Mouse (Mus musculus): ENCODE results near the gene Mgam. TPM values are rescaled to one million over a fixed set of nuclear protein-coding genes. Genes with fewer than 3 reads are reported as not detected.

Mgam gene
- polyA plus RNA-seq, 1 experiment from 2014 or later, result not detected

- no peak for ATAC-seq
- 88% methylated on average over 4 of the region's 4 CpGs for WGBS
- no peaks in the 10 kb centered on the region for H3K36me3 ChIP-seq (ENCODE audit: control insufficient read depth, insufficient read depth, low read length)
- H3K4me2 ChIP-seq (ENCODE audit: low read length), result no peak overlapping the region
- no peaks in the 10 kb centered on the region for H3K4me1 ChIP-seq (ENCODE audit: control insufficient read depth, insufficient read depth, low read length)
- H3K27ac ChIP-seq (ENCODE audit: low read length), result no peak overlapping the region
- H3K9me3 ChIP-seq (replicated peaks; ENCODE audit: control insufficient read depth, low read length, poor library complexity, severe bottlenecking), result no peaks in the 10 kb centered on the region
- H3K27me3 ChIP-seq (ENCODE audit: control insufficient read depth, insufficient read depth, low read depth, low read length), result no peaks in the 10 kb centered on the region
- no peak overlapping the region for H3K9ac ChIP-seq (ENCODE audit: low read depth, low read length)
- H3K4me3 ChIP-seq (ENCODE audit: low read depth, low read length), result no peak overlapping the region
Observed at GRCm38 (mm10) chr6:40778458-40778857, 149.8 kb downstream of the Mgam start.

DNA sequence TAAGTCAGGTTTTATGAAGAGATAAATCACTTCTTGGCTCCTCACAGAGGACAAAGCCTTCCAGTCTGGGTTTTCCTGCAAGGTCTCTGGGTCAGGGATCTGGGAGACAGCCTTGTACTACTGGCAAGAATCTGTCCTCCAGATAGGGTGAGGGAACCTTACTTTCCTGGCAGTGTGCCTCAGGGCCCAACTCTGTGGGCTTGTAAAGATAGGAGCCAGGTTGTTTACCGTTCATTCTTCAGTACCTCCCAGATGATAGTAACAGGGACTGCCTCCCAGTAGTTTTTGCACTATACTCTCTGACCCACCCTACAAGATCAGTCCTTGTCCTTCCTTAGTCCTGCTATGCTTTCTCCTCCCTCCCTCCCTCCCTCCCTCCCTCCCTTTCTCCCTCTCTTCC is 155.0 kb downstream of the Mgam start:
- H3K4me1 ChIP-seq (ENCODE audit: control insufficient read depth, insufficient read depth, low read length), result no peaks in the 10 kb centered on the region
- H3K9me3 ChIP-seq (replicated peaks; ENCODE audit: control insufficient read depth, low read length, poor library complexity, severe bottlenecking), result no peaks in the 10 kb centered on the region
- H3K36me3 ChIP-seq (ENCODE audit: control insufficient read depth, insufficient read depth, low read length), result no peaks in the 10 kb centered on the region
- no peaks in the 10 kb centered on the region for H3K27me3 ChIP-seq (ENCODE audit: control insufficient read depth, insufficient read depth, low read depth, low read length)
- no peak overlapping the region for H3K4me2 ChIP-seq (ENCODE audit: low read length)
- no peak overlapping the region for H3K9ac ChIP-seq (ENCODE audit: low read depth, low read length)
- no peak for ATAC-seq
- 94% methylated on average over 1 of the region's 1 CpGs for WGBS
- no peak overlapping the region for H3K27ac ChIP-seq (ENCODE audit: low read length)
- no peak overlapping the region for H3K4me3 ChIP-seq (ENCODE audit: low read depth, low read length)

DNA sequence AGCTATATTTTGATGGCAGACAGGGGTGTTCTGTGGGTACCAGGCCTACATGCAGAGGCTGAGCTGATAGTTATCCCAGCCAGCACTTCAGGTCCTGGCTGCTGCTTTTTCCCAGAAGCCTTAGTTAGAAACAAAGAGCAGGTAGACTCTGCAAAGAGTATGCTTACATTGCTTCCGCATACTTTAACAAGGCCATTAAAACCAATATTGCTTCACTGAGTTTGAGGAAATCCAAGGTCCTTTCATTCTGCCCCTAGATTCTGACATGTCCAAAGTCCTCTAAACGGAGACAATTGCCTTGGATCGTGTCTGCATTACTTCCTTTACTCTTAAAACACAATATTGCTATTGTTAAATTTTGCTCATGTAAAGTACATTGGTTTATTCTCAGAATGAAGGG is 155.7 kb downstream of the Mgam start:
- H3K9me3 ChIP-seq (replicated peaks; ENCODE audit: control insufficient read depth, low read length, poor library complexity, severe bottlenecking), result no peaks in the 10 kb centered on the region
- H3K4me2 ChIP-seq (ENCODE audit: low read length), result no peak overlapping the region
- no peak overlapping the region for H3K9ac ChIP-seq (ENCODE audit: low read depth, low read length)
- WGBS, result 92% methylated on average over 3 of the region's 3 CpGs
- no peaks in the 10 kb centered on the region for H3K4me1 ChIP-seq (ENCODE audit: control insufficient read depth, insufficient read depth, low read length)
- no peak overlapping the region for H3K27ac ChIP-seq (ENCODE audit: low read length)
- no peak overlapping the region for H3K4me3 ChIP-seq (ENCODE audit: low read depth, low read length)
- H3K27me3 ChIP-seq (ENCODE audit: control insufficient read depth, insufficient read depth, low read depth, low read length), result no peaks in the 10 kb centered on the region
- no peaks in the 10 kb centered on the region for H3K36me3 ChIP-seq (ENCODE audit: control insufficient read depth, insufficient read depth, low read length)
- ATAC-seq, result no peak

DNA sequence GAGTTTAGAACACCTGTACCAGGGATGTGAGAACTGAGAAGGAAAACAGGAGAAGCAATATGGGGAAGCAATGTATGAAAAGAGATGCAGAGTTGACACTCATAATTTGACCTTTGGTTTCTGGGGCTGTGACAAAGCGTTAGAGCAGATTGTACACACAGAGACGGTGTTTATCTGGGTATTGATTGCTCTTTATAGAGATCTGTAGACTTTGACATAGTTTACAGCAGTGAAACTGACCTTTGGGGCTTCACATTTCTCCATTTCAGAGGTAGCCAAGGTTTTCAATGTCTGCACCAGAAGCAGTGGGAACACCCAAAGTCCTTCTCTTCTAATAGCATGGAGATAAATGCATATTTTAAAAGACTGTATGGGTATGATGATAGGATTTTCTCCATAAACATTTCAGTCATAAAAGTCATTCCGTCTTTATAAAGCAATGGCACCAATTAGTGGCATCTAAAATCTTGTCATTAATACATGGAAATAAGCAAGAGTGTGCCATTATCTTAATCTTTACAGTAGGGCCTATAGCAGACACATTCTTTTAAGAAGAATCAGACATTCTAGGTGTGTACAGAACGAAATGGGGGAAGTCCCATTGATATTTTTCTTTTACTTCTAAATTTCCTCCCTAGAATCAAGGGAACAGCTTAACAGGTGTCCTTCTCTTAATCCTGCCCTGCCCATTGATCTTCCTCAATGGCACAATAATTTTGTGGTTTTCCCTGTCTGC is 166.6 kb downstream of the Mgam start:
- ATAC-seq, result no peak
- Histone ChIP-seq H3K4me1 (ENCODE audit: control insufficient read depth, insufficient read depth, low read length) (no peaks in the 10 kb centered on the region), H3K27ac (ENCODE audit: low read length) (no peak overlapping the region), H3K4me2 (ENCODE audit: low read length) (no peak overlapping the region), H3K4me3 (ENCODE audit: low read depth, low read length) (no peak overlapping the region), H3K27me3 (ENCODE audit: control insufficient read depth, insufficient read depth, low read depth, low read length) (no peaks in the 10 kb centered on the region), H3K9me3 (replicated peaks; ENCODE audit: control insufficient read depth, low read length, poor library complexity, severe bottlenecking) (no peaks in the 10 kb centered on the region), H3K36me3 (ENCODE audit: control insufficient read depth, insufficient read depth, low read length) (no peaks in the 10 kb centered on the region), H3K9ac (ENCODE audit: low read depth, low read length) (no peak overlapping the region)
- WGBS, result 79% methylated on average over 4 of the region's 4 CpGs

DNA sequence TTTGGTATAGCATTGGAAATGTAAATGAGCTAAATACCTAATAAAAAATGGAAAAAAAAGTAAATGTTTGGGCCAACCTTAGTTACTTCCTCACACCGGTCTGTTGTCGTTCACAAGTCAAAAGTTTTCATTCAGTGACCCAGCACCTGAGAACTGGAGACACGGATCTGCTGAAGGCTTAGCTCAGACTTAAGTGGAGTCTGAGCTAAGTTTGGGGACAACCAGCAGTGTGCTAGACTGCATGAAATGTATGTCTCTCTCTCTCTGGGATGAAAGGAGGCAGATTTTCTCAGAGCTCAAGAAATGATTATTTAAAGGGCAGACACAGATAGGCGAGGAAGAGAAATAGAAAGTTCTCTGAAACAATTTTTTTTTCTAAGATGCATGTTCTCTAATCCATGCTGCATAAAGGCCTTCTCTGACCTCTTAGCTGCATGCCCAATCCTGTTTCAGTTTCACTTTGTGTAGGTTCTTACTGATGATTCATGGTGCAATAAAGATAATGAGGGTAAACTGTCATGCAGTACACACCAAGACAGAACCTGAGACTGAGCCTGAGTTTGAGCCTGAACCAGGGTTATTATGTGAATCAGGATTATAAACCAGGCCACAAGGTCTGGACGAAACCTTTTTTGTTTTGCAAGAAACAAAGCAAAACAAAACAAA is 189.7 kb downstream of the Mgam start:
- Histone ChIP-seq H3K27ac (ENCODE audit: low read length) (no peak overlapping the region), H3K36me3 (ENCODE audit: control insufficient read depth, insufficient read depth, low read length) (no peaks in the 10 kb centered on the region), H3K4me2 (ENCODE audit: low read length) (no peak overlapping the region), H3K9ac (ENCODE audit: low read depth, low read length) (no peak overlapping the region), H3K4me3 (ENCODE audit: low read depth, low read length) (no peak overlapping the region), H3K9me3 (replicated peaks; ENCODE audit: control insufficient read depth, low read length, poor library complexity, severe bottlenecking) (no peaks in the 10 kb centered on the region), H3K4me1 (ENCODE audit: control insufficient read depth, insufficient read depth, low read length) (no peaks in the 10 kb centered on the region), H3K27me3 (ENCODE audit: control insufficient read depth, insufficient read depth, low read depth, low read length) (no peaks in the 10 kb centered on the region)
- WGBS, result 80% methylated on average over 5 of the region's 5 CpGs
- ATAC-seq, result no peak

Other genes with a start within 250 kb of the Mgam start
- gene E330009J07Rik, start 192.7 kb upstream of the Mgam start, polyA plus RNA-seq (2015; fragmentation: Nextera tagmentation; extraction: Ambion mirVana), result 12.9 and 13.8 TPM in 2 replicates
- 0.10 and 0.21 TPM in 2 replicates for gene Wee2, start 189.7 kb upstream of the Mgam start, polyA plus RNA-seq (2015; fragmentation: Nextera tagmentation; extraction: Ambion mirVana)
- 96.8 and 110 TPM in 2 replicates for gene Ssbp1, start 157.5 kb upstream of the Mgam start, polyA plus RNA-seq (2015; fragmentation: Nextera tagmentation; extraction: Ambion mirVana)
- not detected in 2 replicates for gene Tas2r137, start 137.6 kb upstream of the Mgam start, polyA plus RNA-seq (2015; fragmentation: Nextera tagmentation; extraction: Ambion mirVana)
- not detected in 2 replicates for gene Tas2r108, start 135.3 kb upstream of the Mgam start, polyA plus RNA-seq (2015; fragmentation: Nextera tagmentation; extraction: Ambion mirVana)
- not detected in 2 replicates for gene Prss37, start 109.3 kb upstream of the Mgam start, polyA plus RNA-seq (2015; fragmentation: Nextera tagmentation; extraction: Ambion mirVana)
- gene Olfr461, start 73.8 kb upstream of the Mgam start, polyA plus RNA-seq (2015; fragmentation: Nextera tagmentation; extraction: Ambion mirVana), result 0.06 and 0.11 TPM in 2 replicates
- gene Olfr460, start 59.3 kb upstream of the Mgam start, polyA plus RNA-seq (2015; fragmentation: Nextera tagmentation; extraction: Ambion mirVana), result not detected in 2 replicates
- 0.44 and 0.75 TPM in 2 replicates for gene Clec5a, start 43.0 kb upstream of the Mgam start, polyA plus RNA-seq (2015; fragmentation: Nextera tagmentation; extraction: Ambion mirVana)
- not detected in 2 replicates for gene Tas2r138, start 15.5 kb upstream of the Mgam start, polyA plus RNA-seq (2015; fragmentation: Nextera tagmentation; extraction: Ambion mirVana)